Mouse (Mus musculus): ENCODE measurements around the gene Ppil4.

- TF ChIP-seq POLR2A (IDR thresholded peaks at IDR 0.05; ENCODE audit: borderline replicate concordance, insufficient read depth, low read length) (no peak), CTCF (IDR thresholded peaks at IDR 0.05; ENCODE audit: borderline replicate concordance, insufficient read depth, low read depth, low read length) (no peak)
Measured at GRCm38 (mm10) chr10:7864806-7865205, 72.1 kb downstream of the Ppil4 start.

All from cerebellum, adult 2 months (tissue).